Mouse (Mus musculus) midbrain, embryonic 14.5 days (tissue): ENCODE measurements around the gene Tnni3k. TPM values are rescaled to one million over a fixed set of nuclear protein-coding genes. Genes with fewer than 3 reads are reported as not detected.
A peak's percentile ranks its signal among the peaks of the same experiment; 100 is the strongest.

ENCODE experiments used
- ATAC-seq: fragments of 200-750 bp; cut with Nextera tagmentation; 2 replicates; pipeline ENCODE4 v1.8.0; 2017; ENCODE audit warnings: moderate number of reproducible peaks, moderate library complexity; ENCODE audit not compliant: low FRiP score, low TSS enrichment
- DNase-seq: peaks from one replicate; pipeline ENCODE4 v3.0.0-alpha.2; 2015
- H3K27ac ChIP-seq: fragments of 300-500 bp; sonication (generic); replicated peaks from 2 replicates; pipeline ENCODE4 v1.5.1; 2014; ENCODE audit warnings: mild to moderate bottlenecking, low read depth, low read length, moderate library complexity
- H3K27me3 ChIP-seq: fragments of 300-500 bp; sonication (generic); 2 replicates; pipeline ENCODE4 v1.6.1; 2014; ENCODE audit warnings: low read length, control low read depth, mixed read lengths; ENCODE audit not compliant: control insufficient read depth, insufficient read depth
- H3K36me3 ChIP-seq: fragments of 300-500 bp; sonication (generic); 2 replicates; pipeline ENCODE4 v1.6.1; 2014; ENCODE audit warnings: low read length, control low read depth; ENCODE audit not compliant: control insufficient read depth, insufficient read depth
- H3K4me1 ChIP-seq: fragments of 300-500 bp; sonication (generic); 2 replicates; pipeline ENCODE4 v1.6.1; 2014; ENCODE audit warnings: mild to moderate bottlenecking, antibody characterized with exemption, low read length, control low read depth; ENCODE audit not compliant: control insufficient read depth, insufficient read depth
- H3K4me2 ChIP-seq: fragments of 300-500 bp; sonication (generic); 2 replicates; pipeline ENCODE4 v1.6.1; 2014; ENCODE audit warnings: mild to moderate bottlenecking, low read length, moderate library complexity
- H3K4me3 ChIP-seq: fragments of 300-500 bp; sonication (generic); replicated peaks from 2 replicates; pipeline ENCODE4 v1.5.1; 2014; ENCODE audit warnings: low read depth, low read length
- H3K9ac ChIP-seq: fragments of 300-500 bp; sonication (generic); replicated peaks from 2 replicates; pipeline ENCODE4 v1.6.1; 2014; ENCODE audit warnings: mild to moderate bottlenecking, low read length, moderate library complexity
- H3K9me3 ChIP-seq: fragments of 300-500 bp; sonication (generic); 2 replicates; pipeline ENCODE4 v1.6.1; 2016; ENCODE audit warnings: low read length, control low read depth, mixed read lengths; ENCODE audit not compliant: control insufficient read depth
- WGBS: fragments of 180-500 bp; shearing (Covaris S2); extraction: QIAGEN DNeasy Blood & Tissue Kit; methylation state at CpG from one replicate; pipeline ENCODE4 v1.1.7; 2014; 5-methylcytosine and 5-hydroxymethylcytosine counted together
- polyA plus RNA-seq: library from polyadenylated mRNA; unstranded; fragments of >200 nt; fragmentation: Nextera tagmentation; extraction: Ambion mirVana; gene quantifications from 2 replicates; pipeline ENCODE4 v1.2.1, GENCODE M21; 2014

Tnni3k gene
- polyA plus RNA-seq, 1 experiment from 2014 or later: not detected

DNA sequence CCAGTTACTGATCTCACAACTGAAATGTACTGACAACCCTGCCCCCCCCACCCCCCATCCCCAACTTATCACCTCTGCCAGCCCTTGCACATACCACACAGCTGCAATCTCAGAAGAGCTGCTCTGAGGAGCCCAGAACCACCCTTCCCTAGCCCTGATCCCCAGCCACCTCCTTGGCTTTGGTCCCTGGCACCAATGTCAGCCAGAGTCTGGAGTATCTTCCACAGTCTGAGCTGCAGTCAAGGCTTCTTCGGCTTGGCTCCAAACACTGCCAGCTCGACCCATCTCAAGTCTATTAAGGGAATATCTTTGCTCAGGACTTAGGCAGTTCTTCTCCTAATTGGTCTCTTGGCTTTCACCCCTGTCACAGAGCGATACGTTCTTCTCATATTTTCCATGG, 261.6 kb downstream of the Tnni3k start:
- no peak overlapping the region for H3K27ac ChIP-seq
- no peak overlapping the region for H3K4me2 ChIP-seq
- 84% methylated on average over 4 of the region's 4 CpGs for WGBS
- no peaks in the 10 kb centered on the region for H3K9me3 ChIP-seq
- H3K4me3 ChIP-seq: no peak overlapping the region
- H3K36me3 ChIP-seq: no peaks in the 10 kb centered on the region
- DNase-seq (no peak), ATAC-seq (no peak)
- no peak overlapping the region for H3K9ac ChIP-seq
- no peaks in the 10 kb centered on the region for H3K4me1 ChIP-seq
- no peaks in the 10 kb centered on the region for H3K27me3 ChIP-seq

DNA sequence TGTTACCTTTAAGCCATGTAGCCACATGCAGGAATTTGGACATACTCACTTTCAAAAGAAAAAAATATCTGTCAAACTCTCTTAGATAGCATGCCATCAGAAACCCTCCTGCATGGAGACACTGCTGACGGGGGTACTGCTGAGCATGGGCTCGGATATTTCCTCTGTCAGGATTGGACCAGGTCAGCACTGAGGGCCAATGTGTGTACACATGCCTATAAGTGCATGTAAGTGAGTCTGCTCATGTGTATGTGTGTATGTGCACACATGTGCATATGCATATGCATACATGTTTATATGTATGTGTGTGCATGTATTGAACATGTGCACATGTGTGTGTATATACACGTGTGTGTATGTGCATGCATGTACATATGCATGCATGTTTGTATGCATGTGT, 267.6 kb downstream of the Tnni3k start:
- no peaks in the 10 kb centered on the region for H3K9me3 ChIP-seq
- 87% methylated on average over 3 of the region's 3 CpGs for WGBS
- H3K36me3 ChIP-seq: no peaks in the 10 kb centered on the region
- H3K4me1 ChIP-seq: no peaks in the 10 kb centered on the region
- no peak for DNase-seq
- no peak for ATAC-seq
- H3K4me3 ChIP-seq: no peak overlapping the region
- no peak overlapping the region for H3K27ac ChIP-seq
- no peak overlapping the region for H3K9ac ChIP-seq
- no peak overlapping the region for H3K4me2 ChIP-seq
- H3K27me3 ChIP-seq: no peaks in the 10 kb centered on the region

DNA sequence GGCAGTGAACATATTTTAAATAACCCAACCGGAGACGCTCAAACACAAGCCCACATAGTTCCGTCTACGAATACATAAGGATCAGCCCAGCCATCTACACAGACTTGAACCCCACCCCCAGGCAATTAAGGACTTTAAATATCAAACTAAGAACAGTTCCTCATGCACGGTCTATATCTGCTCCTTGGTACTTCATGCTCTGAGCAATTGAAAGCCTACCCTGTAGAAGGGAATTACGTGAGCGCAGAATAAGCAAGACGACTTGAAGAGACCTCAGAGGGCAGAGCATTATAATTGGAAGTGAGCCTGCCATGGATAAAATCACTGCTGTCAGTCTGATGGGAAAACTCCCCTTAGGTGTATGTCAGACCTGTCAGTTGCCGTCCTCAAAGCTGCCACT, 268.9 kb downstream of the Tnni3k start:
- ATAC-seq: peak; percentile 32; the same call in 1 of the 2 replicates

DNA sequence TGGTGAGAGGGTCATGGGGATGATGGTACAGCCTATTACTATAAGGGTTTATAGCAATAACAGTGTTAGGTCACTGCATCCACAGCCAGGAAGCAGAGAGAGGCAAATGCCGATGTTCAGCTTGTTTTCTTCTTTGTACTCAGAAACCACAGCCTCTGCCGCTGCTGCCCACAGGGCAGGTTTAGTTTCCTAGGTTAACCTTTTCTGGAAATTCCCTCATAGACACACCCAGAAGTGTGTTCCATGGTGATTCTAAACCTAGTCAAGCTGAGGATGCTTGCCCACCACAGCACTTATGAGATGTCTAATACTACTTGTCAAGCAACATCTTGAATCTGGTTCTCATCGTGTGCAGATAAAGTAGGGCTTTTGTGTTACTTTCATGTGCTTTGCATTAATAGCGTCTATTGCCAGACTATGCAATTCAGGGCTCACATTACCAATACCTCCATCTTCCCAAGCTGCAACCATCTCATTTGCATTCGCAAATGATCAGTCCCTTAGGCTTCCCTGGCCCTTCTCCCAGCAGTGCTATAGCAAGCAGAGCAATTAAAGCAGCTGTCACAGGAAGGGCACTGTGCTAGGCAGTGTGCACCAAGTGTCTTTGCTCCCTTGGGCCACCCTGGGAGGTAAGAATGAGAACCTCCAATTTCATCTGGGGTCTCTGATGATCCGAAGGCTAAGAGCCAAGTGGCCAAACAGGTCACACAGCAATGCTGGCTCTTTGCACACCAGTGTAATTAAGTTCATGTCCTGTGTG, 276.2 kb downstream of the Tnni3k start:
- H3K4me1 ChIP-seq: peaks cover 9% of the 10 kb centered on the region; the same call in 1 of the 2 replicates
- no peaks in the 10 kb centered on the region for H3K27me3 ChIP-seq
- peak; percentile 60; the same call in 1 of the 2 replicates for ATAC-seq
- H3K36me3 ChIP-seq: no peaks in the 10 kb centered on the region
- H3K4me2 ChIP-seq: no peak overlapping the region
- no peak overlapping the region for H3K9ac ChIP-seq
- 54% methylated on average over 6 of the region's 6 CpGs for WGBS
- no peak overlapping the region for H3K4me3 ChIP-seq
- DNase-seq: peak; percentile 53
- 0 out of 2 replicates have a peak overlapping the region, but pooled peaks have one; percentile 14 for H3K27ac ChIP-seq
- no peaks in the 10 kb centered on the region for H3K9me3 ChIP-seq

More for the DNA sequence above, 268.9 kb downstream of the Tnni3k start:
- Histone ChIP-seq H3K4me1 (no peaks in the 10 kb centered on the region), H3K27ac (no peak overlapping the region), H3K36me3 (no peaks in the 10 kb centered on the region), H3K27me3 (no peaks in the 10 kb centered on the region), H3K4me3 (no peak overlapping the region), H3K9ac (no peak overlapping the region), H3K9me3 (no peaks in the 10 kb centered on the region), H3K4me2 (no peak overlapping the region)
- peak; percentile 16 for DNase-seq
- 79% methylated on average over 9 of the region's 9 CpGs for WGBS

DNA sequence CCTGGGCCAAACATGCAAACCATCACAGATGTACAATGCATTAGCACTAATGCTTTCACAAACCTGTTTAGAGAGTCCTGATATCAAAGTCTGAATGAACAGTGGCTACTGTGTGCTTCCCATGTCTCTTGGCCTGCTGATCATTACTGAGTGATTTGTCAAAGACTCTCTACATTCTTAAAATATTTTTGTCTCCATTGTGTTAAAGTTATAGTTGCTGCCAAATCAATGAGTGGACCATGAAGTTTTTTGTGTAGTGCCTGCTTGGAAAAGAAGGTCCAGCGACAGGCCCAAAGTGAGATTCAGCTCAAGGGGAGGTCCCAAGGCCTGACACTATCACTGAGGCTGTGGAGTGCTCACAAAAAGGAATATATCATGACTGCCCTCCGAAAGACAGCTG, 283.6 kb downstream of the Tnni3k start:
- H3K9ac ChIP-seq: no peak overlapping the region
- H3K4me1 ChIP-seq: no peaks in the 10 kb centered on the region
- no peak overlapping the region for H3K4me2 ChIP-seq
- no peak overlapping the region for H3K27ac ChIP-seq
- no peak overlapping the region for H3K4me3 ChIP-seq
- no peak for ATAC-seq
- WGBS: 86% methylated on average over 2 of the region's 2 CpGs
- no peaks in the 10 kb centered on the region for H3K9me3 ChIP-seq
- H3K36me3 ChIP-seq: no peaks in the 10 kb centered on the region
- H3K27me3 ChIP-seq: no peaks in the 10 kb centered on the region
- DNase-seq: no peak

DNA sequence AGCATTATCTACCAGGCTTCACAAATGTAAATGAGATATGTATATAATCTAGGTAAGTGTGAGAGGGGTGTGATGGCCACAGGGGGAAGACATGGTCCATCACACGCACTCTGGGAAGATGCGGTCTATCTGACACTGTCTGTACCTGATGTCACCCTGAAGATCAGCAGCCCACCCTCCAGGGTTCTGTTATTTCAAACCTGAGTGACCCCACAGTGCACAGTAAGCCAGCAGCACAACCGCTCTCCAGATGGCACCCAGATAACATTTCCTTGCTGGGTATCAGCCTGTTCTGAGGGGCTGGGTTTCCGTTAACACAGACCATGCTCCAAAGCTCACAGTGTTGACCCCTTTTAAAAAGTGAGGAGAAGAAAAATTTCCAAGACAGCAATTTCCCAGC, 288.9 kb downstream of the Tnni3k start:
- no peaks in the 10 kb centered on the region for H3K9me3 ChIP-seq
- no peak overlapping the region for H3K4me2 ChIP-seq
- no peak overlapping the region for H3K4me3 ChIP-seq
- no peaks in the 10 kb centered on the region for H3K36me3 ChIP-seq
- no peaks in the 10 kb centered on the region for H3K27me3 ChIP-seq
- ATAC-seq (no peak), DNase-seq (no peak)
- 88% methylated on average over 4 of the region's 4 CpGs for WGBS
- H3K4me1 ChIP-seq: no peaks in the 10 kb centered on the region
- no peak overlapping the region for H3K27ac ChIP-seq
- no peak overlapping the region for H3K9ac ChIP-seq

DNA sequence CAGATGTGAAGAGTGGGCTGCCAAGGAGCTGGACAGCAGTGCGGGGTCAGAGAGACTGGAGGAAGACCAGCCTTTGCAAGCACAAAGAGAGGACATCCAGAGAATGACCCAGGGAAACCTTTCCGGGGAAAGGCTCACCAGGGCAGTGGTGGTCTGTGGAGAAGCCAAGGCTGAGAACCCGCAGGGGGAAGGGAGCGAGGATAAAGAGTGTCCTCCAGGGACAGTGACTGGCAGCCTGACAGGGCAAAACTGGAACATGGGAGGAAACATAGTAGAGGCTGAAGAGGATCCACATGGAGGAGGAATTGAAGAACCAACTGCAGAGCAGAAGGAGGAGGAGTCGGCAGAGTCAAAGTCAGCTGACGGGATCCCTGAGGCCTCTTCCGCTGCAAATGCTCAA, 291.1 kb downstream of the Tnni3k start:
- no peak overlapping the region for H3K4me3 ChIP-seq
- no peak overlapping the region for H3K4me2 ChIP-seq
- no peaks in the 10 kb centered on the region for H3K4me1 ChIP-seq
- H3K9ac ChIP-seq: no peak overlapping the region
- no peaks in the 10 kb centered on the region for H3K36me3 ChIP-seq
- ATAC-seq: no peak
- DNase-seq: no peak
- H3K27ac ChIP-seq: no peak overlapping the region
- H3K27me3 ChIP-seq: no peaks in the 10 kb centered on the region
- WGBS: 85% methylated on average over 7 of the region's 7 CpGs
- no peaks in the 10 kb centered on the region for H3K9me3 ChIP-seq

DNA sequence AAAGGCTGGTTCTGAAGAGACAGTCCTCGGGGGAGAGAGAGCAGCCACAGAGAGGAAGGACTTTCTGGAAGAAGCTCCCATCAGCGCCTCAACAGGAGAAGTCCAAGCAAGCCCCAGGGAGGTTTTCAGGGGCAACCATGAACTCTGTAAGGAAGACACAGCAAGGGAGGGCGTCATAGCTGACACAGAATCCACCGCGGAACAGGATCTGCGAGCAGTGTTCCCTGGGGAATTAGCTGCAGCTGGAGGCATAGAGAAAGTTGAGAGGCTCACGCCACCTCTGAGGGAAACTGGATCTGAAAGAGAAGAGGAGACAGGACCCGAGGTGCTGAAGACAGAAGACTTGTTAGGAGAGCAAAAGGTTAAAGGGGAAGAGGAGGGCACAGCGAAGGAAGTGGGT, 291.8 kb downstream of the Tnni3k start:
- 73% methylated on average over 9 of the region's 9 CpGs for WGBS
- no peak overlapping the region for H3K9ac ChIP-seq
- no peaks in the 10 kb centered on the region for H3K27me3 ChIP-seq
- H3K4me1 ChIP-seq: no peaks in the 10 kb centered on the region
- no peaks in the 10 kb centered on the region for H3K36me3 ChIP-seq
- no peak for ATAC-seq
- H3K4me3 ChIP-seq: no peak overlapping the region
- no peak overlapping the region for H3K27ac ChIP-seq
- H3K4me2 ChIP-seq: no peak overlapping the region
- H3K9me3 ChIP-seq: no peaks in the 10 kb centered on the region
- DNase-seq: no peak

DNA sequence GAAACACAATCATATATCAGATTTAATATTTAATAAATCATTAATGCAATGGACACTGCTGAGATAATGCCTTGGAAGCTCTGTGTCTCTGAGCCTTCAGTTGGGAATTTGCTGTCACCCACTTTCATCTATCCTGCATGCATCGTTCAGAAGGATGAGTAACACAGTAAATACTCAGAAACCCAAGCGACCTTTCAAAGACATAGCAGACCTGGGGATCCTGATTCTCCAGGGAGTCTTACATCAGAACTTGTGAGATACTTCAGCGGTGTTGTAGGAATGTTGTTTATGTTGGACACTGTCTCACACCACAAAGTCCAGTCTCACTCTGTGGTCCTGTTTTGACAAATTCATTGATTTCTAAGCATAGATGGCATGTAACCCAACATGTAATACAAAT, 294.1 kb downstream of the Tnni3k start:
- Histone ChIP-seq H3K36me3 (no peaks in the 10 kb centered on the region), H3K27ac (no peak overlapping the region), H3K9me3 (no peaks in the 10 kb centered on the region), H3K4me3 (no peak overlapping the region), H3K4me1 (no peaks in the 10 kb centered on the region), H3K27me3 (no peaks in the 10 kb centered on the region), H3K9ac (no peak overlapping the region), H3K4me2 (no peak overlapping the region)
- no peak for DNase-seq
- no peak for ATAC-seq
- WGBS: 90% methylated on average over 3 of the region's 3 CpGs
